Mouse (Mus musculus): Measurements from ENCODE around the gene Wdr24. TPM values are rescaled to one million over a fixed set of nuclear protein-coding genes. Genes with fewer than 3 reads are reported as not detected.

The Wdr24 gene
- total RNA-seq, 2 experiments from 2014 or later = 23.9 to 26.5 TPM

DNA sequence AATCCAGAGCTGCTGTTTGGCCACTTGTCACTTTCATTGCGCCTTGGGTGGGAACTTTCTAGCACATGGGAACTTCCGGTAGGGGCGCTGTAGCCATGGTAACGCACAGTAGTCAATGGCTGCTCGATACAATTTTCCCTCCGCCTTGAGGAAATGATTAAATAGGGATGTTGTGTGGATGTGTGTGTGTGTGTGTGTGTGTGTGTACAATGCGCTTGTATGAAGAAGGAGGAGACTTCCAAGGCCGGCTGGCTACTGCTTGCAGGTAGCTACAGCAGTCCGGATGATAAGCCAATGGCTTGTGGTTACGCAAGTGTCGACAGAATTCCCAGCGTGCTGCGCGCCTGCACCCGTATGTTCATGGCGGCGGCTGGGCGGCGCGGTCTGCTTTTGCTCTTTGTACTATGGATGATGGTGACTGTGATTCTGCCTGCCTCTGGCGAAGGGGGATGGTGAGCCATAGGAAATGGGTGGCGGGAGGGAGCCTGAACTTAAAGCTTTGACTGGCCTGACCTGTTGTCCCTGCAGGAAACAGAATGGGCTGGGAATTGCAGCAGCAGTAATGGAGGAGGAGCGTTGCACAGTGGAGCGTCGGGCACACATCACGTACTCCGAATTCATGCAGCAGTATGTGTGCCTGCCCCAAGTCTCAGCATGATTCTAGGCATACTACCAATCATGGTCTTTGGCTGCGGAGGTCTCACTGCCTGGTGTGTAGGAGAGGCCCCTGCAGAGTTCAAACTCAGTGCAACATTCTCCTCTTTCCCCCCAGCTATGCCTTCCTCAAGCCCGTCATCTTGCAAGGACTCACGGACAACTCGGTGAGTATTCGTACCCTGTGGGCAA, 5.5 kb downstream of the Wdr24 start, which contains the start of gene Jmjd8:
Gene Jmjd8, plus strand, starts transcription at position 156 of the 846 bp plus-strand sequence.
- peak; percentile 87 for DNase-seq (ENCODE audit: low spot score in 2 of 2)
- intact Hi-C loops (cut with DNase I) = no loop called here

DNA sequence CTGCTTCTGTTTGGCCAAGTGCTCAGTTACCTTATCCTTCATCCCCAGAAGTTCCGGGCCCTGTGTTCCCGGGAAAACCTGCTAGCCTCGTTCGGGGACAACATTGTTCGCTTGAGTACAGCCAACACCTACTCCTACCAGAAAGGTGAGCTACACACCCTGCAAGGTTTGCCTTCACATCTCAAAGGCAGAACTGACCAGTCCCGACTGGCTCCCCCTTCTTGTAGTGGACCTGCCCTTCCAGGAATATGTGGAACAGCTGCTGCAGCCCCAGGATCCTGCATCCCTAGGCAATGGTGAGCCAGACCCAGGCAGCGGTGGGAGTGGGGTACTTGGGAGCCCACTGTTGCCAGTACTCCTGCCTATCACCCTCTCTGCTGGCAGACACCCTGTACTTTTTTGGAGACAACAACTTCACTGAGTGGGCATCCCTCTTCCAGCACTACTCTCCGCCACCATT, 6.2 kb downstream of the Wdr24 start:
- no peak for DNase-seq (ENCODE audit: low spot score in 2 of 2)
- intact Hi-C loops (cut with DNase I) = no loop called here

DNA sequence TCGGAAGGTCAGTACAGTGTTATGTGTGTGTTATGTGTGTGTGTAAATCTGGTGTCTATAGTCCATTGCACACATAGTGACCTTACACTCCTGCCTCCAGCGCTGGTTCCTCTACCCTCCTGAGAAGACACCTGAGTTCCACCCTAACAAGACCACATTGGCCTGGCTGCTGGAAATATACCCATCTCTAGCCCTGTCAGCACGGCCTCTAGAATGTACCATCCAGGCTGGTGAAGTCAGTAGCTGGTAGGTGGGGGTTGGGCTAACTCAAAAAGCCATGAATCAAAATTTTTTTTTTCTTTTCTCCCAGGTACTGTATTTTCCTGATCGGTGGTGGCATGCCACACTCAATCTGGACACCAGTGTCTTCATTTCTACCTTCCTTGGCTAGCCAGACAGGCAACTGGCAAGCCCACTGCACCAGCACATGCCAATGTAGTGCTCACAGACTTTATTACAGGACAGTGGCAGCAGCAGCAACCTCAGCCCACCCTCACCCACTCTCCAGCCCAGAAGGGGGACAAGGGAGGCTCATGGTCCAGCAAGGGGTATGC, 6.8 kb downstream of the Wdr24 start:
- intact Hi-C loops (cut with DNase I) = no loop called here
- DNase-seq (ENCODE audit: low spot score in 2 of 2) = no peak

DNA sequence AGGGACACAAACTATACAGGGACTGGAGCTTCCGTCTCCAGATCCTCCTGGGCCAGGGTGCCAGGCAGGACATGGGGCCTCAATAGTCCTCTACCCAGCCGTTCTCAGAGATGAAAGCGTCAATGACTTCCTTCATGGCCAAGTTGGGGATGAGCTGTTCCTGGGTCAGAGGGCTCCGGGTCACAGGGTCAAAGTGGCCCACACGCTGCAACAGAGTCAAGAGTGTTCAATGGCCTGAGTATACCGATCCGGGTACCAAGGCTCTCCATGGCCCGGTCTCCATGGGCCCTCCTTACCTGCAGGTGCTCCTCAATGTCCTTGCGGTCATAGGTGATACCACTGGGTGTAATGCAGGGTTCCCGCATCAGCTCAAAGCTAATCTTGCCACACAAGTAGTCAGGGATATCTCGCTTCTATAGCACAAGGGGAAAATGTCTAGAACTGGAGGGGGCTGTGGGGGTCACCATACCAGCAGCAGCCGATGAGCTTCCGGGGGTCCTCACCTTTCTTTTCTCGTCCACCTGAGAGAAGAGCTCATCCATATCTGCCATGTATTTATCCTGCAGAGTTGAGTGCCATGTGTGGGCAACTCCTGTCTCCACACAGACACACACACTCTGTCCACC, 7.5 kb downstream of the Wdr24 start:
- no peak for DNase-seq (ENCODE audit: low spot score in 2 of 2)
- intact Hi-C loops (cut with DNase I) = no loop called here

DNA sequence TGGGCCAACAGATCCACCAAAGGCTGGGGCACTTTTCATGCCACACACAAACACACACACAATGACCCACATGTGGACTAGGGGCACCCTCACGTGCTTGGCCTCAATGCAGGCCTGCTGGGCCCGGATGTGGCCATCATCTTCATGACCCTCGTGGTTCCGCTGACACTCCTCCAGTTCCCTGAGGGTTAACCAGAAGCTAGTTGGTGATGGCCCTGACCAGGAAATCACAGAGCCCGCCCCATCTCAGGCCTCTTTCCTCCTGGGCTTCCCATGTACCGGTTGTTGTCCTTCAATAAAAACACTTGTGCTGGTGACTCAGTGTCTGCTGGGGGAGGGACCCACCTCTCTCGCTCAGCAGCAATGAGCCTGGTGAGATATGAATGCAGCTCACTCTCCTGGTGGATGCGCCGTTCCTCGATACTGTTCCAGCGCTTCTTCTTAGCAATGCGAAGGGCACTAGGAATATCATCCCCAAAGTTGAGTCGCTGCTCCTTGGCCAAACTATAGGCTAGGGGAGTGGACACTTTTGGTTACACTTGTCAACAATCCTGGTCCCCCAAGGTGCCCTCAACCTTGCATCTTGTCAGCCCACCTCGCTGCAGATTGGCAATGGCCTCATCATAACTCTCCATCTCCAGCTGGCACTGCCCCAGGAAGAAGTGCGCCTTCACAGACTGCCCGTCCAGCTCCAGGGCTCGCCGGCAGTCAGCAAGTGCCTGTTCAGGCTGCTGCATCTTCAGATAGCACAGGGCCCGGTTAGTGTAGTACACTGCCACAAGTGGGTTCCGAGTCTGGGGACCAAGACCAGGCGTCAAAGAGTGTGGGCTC, 8.2 kb downstream of the Wdr24 start:
- intact Hi-C loops (cut with DNase I) = no loop called here
- no peak for DNase-seq (ENCODE audit: low spot score in 2 of 2)

DNA sequence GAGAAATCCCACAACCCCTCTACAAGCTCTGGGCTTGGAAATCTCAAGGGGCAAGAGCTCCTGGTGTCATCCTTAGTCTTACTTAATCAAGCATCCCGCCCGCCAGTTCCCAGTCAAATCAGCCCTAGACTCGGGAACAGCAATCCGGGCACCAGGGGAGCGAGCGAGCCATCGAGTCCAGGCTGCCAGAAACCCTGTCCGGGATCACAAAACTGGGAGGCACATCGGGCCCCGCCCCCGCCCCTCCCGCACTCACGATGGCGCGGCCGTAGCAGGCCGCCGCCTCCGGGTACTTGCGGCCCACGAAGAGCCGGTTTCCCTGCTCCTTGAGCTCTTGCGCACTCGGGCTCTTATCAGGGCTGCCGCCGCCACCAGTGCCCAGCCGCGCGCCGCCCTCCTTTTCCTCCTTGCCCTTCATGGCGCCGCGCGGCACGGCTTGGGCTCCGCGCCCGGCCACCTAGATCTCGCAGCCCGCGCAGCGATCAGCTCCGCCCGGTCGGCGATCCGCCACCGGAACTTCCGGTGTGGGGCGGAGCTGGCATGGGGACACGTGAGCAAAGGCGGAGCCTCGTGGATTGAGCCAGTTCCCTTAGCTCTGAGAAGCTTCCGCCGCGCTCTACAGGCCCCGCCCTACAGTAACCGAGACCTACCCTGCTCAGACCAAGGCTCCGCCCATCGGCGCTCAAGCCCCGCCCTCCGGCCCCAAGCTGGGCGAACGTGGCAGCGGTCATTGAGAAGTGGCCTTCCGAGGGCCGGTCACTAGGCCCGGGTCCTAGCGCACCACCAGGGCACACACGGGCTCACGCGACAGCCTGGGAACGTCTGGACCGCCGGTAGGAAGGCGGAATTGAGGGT, 9.2 kb downstream of the Wdr24 start:
- intact Hi-C loops (cut with DNase I) = no loop called here
- DNase-seq (ENCODE audit: low spot score in 2 of 2) = peak; percentile 98

DNA sequence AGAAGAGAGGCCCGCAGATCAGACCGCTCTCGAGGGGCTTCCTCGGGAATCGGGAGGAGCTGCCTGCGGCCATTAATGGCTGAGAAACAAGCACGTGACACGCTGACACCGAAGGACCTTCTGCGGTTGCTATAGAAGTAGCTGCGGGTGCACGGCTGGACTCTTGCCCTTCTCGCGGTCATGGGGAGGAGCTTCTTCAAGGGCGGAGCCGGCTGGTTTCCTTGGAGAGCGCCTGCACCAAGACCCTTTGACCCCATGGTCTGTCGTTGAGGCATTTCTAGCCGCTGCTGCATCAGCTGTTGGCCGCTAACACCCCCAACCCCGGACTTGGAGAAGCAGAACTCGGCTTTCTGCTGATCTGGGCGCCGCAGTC, 9.8 kb downstream of the Wdr24 start, which contains the start of gene Stub1:
Gene Stub1, minus strand, starts transcription at position 114 of the 373 bp plus-strand sequence.
- intact Hi-C loops (cut with DNase I) = no loop called here

DNA sequence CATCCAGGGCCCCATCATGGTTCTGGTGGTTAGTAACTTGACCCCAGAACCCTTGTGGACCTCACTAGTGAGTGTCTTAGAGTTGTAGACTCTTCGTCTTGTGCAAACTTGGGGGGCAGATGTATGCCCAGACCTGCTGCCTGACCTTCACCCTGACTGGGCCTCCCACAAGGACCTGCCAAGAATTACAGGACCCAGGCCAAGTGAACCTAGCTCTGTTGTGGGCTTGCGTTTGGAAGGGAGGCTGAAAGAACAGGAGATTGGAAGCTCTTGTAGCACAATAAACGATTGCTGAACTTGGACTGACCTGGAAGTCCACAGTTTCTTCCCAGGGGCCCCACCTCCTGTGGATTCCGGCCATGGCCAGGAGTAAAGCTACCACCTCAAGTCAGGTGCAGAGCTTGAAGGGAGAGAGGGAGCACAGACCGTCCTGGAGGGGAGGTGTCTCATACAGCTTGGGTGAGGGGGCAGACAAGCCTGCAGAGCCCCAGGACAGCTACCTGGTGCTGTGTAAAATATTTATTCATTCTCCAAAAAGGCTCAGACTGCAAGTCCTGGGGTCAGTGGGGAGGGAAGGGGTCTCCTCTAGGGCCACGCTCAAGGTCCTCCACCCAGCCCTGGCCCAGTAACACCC, 10.7 kb downstream of the Wdr24 start:
- intact Hi-C loops (cut with DNase I) = no loop called here
- no peak for DNase-seq (ENCODE audit: low spot score in 2 of 2)

More for the DNA sequence above, 9.8 kb downstream of the Wdr24 start, which contains the start of gene Stub1:
- peak; percentile 87 for DNase-seq (ENCODE audit: low spot score in 2 of 2)

DNA sequence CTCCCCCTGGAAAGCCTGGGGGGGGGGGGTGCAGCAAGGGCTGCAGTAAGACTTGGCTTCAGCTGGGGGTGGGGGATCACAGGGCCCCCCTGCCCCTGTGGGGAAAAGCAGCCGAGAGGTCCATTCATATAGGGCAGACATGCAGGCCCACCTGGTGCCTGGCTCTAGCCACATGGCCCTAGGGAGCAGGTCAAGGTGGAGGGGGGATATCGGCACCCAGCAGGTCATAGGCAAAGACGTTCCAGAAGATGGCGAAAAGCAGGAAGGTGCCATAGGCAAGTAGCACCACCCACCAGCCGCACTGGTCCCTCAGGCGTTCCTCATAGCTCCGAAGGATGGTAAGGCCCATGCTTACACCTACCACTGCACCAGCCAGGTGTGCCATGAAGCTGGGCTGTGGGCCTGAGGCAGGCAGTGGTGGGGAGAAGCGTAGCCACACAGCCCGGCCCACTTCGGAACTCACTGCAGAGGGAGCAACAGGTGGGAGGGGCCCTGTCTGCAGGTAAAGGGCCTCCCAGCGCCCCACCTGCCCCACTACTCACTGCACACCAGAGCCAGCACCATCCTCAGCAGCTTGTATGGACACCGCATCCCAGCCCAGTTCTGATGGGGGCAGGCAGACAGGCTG, 11.3 kb downstream of the Wdr24 start:
- DNase-seq (ENCODE audit: low spot score in 2 of 2) = no peak
- intact Hi-C loops (cut with DNase I) = no loop called here

DNA sequence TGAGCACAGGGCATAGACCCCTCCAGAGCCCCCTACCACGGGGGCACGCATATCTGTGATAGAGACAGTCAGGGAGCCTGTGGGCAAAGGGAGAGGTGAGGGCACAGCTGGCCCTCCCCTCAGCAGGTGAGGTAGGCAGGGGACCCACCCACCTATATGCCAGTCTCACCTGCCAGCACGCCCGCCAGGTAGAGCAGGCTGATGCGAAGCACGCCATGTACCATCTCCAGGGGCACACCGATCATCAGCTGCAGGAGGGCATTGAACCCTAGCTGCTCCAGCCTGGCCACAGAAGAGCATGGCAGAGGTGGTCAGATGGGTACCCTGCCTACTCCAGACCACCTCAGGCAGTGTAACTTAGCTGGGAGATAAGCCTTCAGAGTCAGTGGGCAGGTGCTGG, 11.9 kb downstream of the Wdr24 start:
- DNase-seq (ENCODE audit: low spot score in 2 of 2) = no peak
- intact Hi-C loops (cut with DNase I) = no loop called here

DNA sequence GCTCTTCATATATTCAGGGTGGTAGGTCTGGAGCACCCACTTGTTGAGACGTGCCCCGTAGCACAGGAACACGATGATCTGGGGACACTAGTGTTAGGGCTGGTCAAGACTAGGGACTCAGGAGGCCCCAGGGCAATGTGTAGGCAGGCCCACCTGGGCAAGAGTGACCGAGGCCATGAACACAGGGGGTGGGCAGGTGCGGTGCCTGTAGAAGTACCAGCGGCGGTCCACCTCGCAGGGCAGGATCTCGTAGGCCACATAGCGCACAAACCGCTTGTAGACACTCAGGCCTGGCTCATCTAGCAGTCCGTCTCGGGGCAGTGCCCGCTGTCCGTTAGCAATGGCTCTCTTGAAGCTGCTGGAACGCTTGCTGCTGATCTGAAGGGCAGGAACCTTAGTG, 12.4 kb downstream of the Wdr24 start:
- intact Hi-C loops (cut with DNase I) = no loop called here
- no peak for DNase-seq (ENCODE audit: low spot score in 2 of 2)

DNA sequence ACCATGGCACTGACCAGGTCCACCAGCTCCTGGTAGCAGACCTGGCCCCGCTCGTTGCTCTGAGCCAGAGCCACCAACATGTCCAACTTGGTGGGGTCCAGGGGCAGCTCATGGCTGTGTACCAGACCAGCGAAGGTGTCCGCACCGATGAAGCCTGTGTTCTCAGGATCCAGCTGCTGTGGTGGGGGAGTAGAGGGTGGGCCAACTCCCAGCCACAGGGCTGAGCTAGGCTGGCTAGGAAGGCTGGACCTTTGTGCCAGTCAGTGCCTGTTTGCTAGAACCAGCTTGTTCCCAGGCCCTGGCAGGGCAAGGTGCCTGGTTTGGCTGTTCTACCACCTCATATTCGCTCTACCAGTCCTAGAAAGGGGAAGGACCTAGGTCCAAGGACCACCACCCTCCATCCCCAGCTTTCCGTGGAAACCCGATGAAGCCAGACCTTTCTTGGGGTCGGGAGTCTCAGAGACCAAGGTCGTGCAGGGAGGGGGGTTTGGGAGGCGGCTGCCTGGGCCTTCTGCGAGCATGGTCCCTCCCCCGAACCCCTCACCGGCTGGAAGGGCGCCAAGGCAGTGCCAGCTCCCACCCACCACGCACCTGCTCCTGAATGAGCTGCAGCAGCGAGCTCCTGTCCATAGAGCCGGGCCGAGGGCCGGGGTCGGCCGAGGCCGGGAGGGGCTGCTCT, 13.1 kb downstream of the Wdr24 start:
- DNase-seq (ENCODE audit: low spot score in 2 of 2) = no peak

DNA sequence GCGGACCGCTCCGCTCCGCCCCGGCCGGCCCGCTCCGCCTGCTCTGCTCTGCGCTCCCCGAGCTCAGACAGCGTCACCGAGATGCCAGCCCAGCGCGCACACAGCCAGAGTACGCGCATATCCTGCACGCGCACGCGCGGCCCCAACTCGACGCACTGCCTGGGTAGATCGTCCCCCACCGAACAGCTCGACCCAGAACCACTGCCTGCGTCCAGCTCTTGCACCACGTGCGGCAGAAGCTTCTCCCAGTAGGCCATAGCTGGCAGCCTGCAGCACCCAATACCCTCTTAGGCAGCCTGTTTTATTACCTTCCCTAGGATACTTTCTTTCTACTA, 13.6 kb downstream of the Wdr24 start, which contains the start of gene Rhbdl1:
Gene Rhbdl1, minus strand, starts transcription at position 220 of the 335 bp plus-strand sequence.
- peak; percentile 86 to 87 for DNase-seq (ENCODE audit: low spot score in 2 of 2)
- intact Hi-C loops (cut with DNase I) = no loop called here

More for the DNA sequence above, 13.1 kb downstream of the Wdr24 start:
- intact Hi-C loops (cut with DNase I) = no loop called here

DNA sequence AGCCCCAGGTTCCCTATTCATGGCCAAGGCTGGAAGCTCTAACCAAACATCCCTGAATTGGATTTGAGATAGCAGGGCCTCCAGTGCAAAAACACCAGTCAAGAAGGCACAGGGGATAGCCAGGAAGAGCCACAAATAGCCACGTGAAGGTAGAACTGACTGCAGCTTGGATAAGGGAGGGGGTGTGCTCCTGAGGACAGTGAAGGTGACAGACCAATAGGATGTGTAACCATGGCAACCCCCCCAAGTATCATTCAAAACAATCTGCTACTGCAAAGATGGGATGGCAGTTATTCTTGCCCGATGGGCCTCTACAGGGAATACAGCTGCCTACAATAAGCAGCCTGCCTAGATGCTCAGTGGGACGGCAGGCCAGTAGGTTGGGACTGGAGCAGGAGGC, 14.1 kb downstream of the Wdr24 start:
- intact Hi-C loops (cut with DNase I) = no loop called here
- no peak for DNase-seq (ENCODE audit: low spot score in 2 of 2)

DNA sequence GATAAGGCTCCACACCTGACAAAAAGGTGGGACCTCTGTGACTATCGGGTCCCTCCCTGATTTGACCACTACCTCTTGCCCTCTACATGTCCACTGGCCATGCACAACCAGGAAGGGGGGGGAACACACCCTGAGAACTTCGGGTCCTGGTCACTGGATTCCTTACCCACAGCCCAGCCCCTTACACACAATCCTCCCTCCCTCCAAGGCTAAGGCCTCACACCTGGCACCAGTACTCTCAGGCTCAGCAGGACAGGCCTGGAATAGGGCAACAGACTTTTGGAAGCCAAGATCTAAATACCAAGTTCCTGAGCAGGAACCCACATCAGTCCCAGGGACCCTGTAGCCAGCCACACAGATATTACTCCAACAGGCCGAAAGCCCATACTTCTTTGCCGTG, 15.5 kb downstream of the Wdr24 start:
- intact Hi-C loops (cut with DNase I) = no loop called here
- DNase-seq (ENCODE audit: low spot score in 2 of 2) = no peak

DNA sequence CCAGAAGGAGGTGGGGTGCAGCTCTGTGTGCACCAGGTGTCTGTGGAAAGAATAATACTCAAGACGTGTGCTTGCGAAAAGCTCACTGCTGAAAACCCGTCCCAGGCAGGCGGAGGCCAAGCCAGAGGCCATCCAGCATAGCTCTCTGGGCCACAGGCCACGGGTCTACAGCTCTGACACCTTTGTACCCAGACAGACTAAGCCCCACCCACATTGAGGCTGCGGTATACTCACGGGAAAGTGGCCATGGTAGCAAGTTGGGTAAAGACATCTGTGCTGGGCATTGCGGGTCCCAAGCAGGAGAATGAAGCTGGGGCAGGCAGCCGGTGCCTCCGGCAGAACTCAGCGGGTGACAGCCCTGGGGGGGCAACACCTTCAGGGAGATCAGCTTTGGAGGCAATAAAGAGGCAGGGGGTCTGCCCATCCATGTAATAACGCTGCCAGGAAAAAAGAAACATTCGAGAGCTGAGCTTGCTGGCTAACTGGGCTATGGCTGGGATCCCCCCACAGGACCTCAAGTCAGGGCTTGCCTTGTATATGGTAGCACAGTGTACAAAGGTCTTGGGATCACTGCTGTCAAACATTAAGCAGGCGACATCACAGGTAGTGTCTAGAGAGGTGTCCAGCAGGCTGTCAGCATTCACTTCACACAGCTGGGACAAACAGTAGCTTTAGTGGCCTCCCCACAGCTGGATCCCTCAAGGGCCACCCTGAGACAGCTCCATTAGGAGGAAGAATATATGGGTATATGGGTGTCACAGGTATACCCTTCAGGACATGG, 16.2 kb downstream of the Wdr24 start:
- no peak for DNase-seq (ENCODE audit: low spot score in 2 of 2)
- intact Hi-C loops (cut with DNase I) = no loop called here

DNA sequence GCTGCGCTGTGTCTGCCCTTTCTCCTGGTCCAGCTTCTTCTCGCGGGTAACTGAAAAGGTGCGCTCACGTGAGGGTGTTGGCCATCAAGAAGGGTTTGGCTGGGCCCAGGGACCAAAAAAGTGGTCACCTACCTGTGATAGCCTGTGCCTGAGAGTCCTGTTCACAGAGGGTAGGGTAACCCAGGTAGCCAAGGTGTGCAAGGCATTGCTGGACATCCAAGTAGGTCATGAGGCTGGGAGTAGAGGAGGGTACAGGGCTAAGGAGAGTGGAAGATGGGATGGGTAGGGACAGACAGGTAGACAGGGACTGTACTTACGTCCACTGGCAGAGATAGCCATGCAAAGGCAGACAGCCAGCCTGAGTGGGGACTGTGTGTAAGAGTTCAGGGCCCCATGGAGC, 17.1 kb downstream of the Wdr24 start:
- no peak for DNase-seq (ENCODE audit: low spot score in 2 of 2)

More for the DNA sequence above, 17.1 kb downstream of the Wdr24 start:
- intact Hi-C loops (cut with DNase I) = no loop called here
